Mouse (Mus musculus) liver, adult 2 months (tissue): ENCODE results near the gene Slc35e3.

Source experiments
- CTCF ChIP-seq: fragments of 200-500 bp; IDR thresholded peaks from 2 replicates; pipeline ENCODE4 v1.5.1; 2011; ENCODE audit warnings: low read depth, low read length, control low read depth
- POLR2A ChIP-seq: fragments of 200-500 bp; IDR thresholded peaks from 2 replicates; pipeline ENCODE4 v1.6.1; 2011; ENCODE audit warnings: low read length, control low read depth; ENCODE audit not compliant: insufficient read depth; ENCODE audit errors: extremely low read depth

DNA sequence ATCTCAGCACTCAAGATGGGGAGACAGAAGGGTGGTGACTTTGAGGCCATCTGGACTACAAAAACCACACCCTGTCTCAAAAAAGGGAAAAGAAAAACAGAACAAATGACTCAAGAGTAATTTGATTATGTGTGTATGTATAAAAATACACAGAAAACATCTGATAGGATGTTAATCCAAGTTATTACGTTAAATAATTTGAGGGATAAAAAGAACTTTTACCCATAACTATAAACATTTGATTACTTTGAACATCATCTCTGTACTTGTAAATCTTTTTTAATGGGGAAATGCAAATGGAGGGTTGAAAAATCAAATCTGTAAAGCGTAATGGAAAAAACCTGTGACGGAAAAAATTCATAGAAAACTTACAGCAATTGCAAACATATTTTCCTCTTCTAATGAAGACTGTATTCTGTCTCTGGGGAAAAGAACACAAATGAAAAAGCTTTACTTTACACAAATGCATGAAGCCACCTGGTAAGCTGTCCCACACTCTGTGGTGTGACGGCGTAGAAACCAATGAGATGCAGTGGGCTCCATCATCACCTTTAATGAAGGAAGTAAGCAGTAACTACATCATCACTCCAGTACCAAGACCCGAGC lies 34.2 kb upstream of the Slc35e3 start:
- no peak for TF ChIP-seq CTCF
- TF ChIP-seq POLR2A = no peak
